Mouse (Mus musculus): ENCODE data around the gene Xpa.

The Xpa gene

DNA sequence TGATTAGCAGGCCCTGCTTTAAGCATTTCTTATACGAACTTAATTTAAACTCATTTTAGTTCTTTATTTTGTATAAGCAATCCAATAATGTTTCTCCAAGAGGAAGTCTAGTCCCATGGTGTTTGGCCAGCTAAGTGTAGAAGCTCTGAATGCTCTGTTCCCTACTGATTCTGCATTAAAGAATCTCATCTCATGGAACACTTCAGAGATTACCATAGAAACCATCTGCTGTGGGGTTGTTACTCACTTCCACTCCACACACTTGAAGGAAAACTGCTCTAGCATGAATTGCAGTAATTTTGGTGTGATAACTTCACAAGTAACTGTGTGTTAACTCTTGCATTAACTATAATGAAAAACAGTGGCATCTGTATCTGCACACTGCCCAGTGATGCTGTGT lies 49.2 kb downstream of the Xpa start:
- no peak for DNase-seq (ENCODE audit: low read depth, low spot score)

DNA sequence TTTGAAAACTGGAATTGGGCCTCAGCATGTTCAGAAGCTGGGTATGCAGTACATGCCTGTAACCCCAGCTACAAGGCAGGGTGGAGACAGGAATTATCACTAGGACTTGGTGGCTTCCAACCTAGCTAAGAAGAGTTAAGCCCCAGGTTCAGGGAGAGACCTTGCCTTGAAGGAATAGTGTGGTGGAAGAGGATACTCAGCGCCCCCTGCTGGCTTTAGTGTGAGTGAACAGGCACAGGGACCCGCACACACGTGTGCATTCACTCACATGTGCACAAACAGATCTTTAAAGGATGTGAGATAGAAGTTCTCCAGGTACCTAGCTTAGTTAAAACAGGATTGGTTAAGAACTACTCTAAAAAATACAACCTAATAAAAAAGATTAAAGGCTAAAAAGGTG lies 51.8 kb downstream of the Xpa start:
- DNase-seq (ENCODE audit: low read depth, low spot score), result peak; percentile 37

DNA sequence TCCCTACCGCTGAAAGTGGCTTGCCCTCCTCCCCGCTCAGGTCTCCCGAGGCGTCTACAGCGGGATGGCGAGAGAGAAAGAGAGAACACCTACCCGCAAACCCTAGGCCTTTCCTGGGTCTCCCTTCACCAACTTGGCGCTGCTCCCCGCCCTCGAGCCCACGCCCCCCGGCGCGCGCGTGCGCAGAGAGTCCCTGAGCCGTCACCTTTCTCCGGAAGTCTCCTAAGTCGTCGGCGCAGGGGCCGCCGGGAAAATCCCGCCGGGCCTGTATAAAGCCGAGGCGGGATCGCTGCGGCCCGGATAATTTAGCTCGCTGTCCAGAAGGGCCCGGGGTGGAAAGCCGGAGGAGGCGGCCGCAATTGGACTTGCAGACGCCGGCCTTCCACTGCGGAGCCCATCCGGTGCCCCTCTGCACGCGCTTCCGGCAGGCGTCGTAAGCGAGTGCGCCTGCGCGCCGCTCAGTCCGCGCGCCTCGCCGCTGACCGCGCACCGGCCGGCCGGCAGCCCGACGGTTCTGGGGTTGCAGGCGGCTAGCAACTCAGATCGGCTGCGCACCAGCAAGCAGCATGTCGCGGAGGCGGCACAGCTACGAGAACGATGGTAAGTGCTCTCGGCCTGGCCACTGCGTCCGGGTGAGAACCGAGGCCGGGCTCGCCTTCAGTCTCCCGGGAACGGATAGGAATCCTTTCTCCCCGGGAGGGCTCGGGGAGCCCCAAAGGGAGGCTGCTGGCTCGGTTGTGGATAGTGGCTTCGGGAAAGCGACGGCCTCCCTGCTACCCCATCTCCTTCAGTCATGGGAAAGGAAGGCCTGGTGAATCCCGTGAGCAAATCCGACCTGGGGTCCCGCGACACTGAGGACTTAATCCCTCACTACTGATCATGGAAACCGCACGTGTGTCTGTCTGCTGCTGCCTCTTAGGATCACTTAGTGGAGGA lies 57.6 kb downstream of the Xpa start, which contains the start of the genes Ncbp1 and Tstd2:
Gene Ncbp1, plus strand, starts transcription at position 327 of the 936 bp plus-strand sequence.
Gene Tstd2, minus strand, starts transcription at position 408 of the 936 bp plus-strand sequence.
- DNase-seq (ENCODE audit: low read depth, low spot score), result peak; percentile 96

DNA sequence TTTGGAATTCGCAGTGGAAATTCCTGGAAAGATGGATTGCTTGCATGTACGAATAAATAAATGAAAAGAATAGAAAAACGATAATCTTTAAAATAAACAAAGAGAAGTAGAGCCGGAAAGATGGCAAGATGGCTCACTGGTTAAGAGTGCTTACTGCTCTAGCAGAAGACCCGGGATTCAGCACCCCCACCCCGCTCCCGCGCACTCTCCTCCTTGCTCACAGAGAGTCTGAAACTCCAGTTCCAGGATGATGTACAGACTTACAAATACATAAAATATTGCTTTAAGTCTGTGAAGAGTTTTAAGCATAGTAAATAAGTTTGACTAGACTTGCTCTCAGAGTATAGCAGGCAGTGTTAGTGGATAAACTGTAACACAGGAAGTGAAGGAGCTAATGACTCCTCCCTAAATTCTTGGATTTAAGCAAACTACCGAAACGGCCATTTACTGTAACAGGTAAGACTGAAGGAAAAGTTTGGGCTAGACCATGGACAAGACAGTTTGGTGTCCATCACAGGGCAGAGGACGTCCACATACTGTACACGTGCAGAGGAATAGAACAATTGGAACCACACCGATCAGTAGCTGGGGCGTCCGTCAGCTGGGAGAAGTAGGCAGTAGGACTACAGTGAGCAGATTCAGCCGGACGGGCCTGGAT lies 58.4 kb downstream of the Xpa start:
- DNase-seq (ENCODE audit: low read depth, low spot score), result no peak

DNA sequence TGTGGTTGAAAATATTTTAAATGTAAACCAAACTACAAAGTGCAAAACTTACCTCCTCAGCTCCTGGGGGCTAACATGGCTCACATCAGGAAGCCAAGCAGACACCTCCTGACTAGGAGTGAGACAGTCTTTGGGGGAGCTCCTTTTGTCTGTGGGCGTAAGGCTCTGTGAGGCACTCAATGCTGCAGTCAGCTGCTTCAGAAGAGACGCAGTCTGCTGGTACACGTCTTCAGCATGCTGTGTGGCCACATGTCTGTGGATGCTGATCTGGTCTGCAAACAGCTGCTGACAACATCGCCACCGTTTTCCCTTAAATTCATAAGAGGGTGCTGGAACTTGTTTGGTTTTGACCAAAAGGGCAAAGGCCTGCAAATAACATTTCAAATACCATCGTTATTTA lies 64.3 kb downstream of the Xpa start:
- DNase-seq (ENCODE audit: low read depth, low spot score), result no peak

DNA sequence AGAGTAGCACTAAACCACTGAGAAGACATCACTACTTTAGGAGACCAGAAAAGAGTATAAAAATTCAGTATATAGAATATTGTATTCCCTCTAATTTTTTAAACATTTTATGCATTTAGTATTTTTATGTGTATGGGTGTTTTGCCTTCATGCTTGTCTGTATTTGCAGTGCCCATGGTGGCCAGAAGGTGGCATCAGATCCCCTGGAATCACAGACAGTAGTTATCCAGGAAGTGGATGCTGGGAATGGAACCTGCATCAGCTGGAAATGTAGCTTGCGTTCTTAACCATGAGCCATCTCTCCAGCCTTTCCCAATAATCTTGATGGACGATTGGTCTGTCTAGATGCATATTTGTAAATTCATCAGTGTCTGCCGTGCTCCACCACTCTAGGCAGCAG lies 65.9 kb downstream of the Xpa start:
- DNase-seq (ENCODE audit: low read depth, low spot score), result peak; percentile 62

DNA sequence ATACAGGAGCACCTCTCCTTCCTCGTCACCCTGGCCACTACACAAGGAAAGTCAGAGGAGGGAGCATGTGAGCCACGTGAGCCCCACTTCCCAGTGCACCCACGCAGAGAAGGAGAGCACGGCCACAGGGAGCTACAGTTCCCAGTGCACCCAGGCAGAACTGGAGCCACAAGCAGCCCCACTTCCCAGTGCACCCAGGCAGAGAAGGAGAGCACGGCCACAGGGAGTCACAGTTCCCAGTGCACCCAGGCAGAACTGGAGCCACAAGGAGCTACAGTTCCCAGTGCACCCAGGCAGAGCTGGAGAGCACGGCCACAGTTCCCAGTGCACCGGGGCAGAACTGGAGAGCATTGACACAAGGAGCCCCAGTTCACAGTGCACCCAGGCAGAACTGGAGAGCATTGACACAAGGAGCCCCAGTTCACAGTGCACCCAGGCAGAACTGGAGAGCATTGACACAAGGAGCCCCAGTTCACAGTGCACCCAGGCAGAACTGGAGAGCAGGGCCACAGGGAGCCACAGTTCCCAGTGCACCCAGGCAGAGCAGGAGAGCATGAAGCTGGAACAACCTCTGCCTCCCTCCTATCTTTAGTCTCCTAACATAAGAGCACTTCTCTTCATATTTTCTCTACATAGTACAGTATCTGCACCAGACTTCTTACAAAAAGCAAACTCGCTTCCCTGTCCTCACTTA lies 66.7 kb downstream of the Xpa start:
- DNase-seq (ENCODE audit: low read depth, low spot score), result no peak

DNA sequence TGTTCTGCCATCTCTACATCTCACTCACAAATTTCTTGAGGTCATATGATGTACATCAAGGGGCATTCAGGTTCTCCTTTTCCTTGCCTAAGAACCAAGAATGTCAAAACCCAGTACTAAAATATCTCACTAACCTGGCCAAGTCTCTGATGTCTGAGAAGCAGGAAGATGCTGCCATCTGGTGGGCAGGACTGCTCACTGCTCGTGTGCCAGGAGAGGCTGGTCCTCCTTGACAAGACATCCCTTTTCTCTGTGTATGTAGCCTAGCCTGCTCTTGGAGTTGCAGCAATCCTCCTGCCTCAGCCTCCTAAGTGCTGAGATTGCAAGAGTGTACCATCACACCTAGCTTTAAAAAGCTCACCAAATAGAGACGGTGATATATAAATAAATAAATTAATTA lies 69.6 kb downstream of the Xpa start:
- peak; percentile 65 for DNase-seq (ENCODE audit: low read depth, low spot score)

DNA sequence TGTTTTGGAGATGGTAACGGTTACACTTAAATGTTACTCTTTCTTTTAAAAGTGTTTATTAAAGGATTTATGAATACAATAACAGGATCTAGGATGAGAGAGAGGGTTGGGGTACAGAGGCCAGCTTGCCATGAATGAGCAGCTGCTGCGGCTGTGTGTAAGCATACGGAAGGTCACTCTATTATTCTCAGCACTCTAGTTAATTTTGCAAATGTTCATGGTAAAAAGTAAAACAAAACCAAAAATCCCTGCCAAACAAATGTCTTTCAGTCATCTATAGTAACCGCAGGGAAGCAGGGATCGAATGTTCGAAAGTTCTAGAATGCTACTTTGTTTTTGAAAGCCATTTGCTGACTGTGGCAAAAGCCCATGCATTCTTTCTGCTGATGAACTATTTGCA lies 72.8 kb downstream of the Xpa start:
- DNase-seq (ENCODE audit: low read depth, low spot score), result no peak

DNA sequence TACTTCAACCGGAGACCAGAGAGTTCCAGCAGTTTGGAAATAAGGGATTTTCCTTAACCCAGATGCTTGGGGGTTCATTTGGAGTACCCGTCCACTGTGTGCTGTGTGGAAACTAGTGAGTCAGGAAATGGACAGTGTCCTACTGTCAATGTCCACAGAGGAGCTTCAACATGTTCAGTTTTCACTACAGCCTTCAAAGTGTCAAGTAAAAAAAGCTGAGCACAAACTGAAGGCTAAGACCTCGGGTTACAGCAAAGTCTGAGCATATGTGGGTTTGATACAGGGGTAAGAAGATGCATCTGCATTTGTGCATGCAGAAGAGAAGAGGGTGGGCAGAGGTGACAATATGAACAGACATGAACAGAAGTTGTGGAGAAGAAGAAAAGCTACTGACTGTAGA lies 75.3 kb downstream of the Xpa start:
- no peak for DNase-seq (ENCODE audit: low read depth, low spot score)

DNA sequence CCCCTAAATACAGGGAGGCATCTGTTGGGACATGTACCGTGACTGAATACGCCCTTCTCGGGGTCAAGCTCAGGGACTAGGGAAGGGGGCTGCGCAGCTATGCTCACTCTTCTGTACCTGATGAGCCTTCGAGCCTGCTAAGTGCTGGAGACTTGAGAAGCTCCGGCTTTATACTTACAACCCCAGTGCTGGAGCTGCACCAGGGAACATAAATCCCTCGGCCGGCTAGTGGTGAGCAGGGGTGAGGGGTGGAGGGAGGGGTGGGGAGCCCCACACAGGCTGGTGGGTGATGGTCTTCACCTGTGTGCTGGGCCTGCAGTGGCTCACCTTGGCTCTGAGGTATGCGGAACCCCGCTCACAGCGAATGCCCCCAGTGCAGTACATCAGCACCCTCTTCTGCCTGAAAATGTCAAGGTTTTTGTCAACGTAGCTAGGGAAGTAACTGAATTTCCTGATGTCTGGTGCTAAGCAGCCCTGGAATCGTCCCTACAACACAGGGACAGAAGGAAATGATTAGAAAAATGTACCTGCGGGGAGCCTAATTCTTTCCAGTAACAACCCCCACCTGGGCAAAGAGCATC lies 76.5 kb downstream of the Xpa start:
- no peak for DNase-seq (ENCODE audit: low read depth, low spot score)

DNA sequence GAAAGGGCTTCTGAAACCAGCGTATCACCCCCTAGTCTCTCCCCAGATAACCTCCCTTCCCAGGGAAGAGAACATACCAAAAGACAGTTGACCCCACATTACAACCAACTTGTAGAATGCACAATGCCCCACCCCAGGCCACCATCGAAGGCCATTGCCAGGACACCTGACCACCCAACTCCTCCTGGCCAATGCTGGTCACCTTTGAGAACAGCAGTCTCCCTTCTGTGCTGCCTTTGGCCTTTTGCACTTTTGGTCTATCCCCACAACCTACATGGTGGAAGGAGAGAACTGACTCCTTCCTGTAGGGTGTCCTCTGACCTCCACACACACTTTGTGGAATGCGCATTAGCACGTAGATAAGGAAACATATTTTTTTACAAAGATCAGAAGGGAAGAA lies 78.6 kb downstream of the Xpa start:
- no peak for DNase-seq (ENCODE audit: low read depth, low spot score)

DNA sequence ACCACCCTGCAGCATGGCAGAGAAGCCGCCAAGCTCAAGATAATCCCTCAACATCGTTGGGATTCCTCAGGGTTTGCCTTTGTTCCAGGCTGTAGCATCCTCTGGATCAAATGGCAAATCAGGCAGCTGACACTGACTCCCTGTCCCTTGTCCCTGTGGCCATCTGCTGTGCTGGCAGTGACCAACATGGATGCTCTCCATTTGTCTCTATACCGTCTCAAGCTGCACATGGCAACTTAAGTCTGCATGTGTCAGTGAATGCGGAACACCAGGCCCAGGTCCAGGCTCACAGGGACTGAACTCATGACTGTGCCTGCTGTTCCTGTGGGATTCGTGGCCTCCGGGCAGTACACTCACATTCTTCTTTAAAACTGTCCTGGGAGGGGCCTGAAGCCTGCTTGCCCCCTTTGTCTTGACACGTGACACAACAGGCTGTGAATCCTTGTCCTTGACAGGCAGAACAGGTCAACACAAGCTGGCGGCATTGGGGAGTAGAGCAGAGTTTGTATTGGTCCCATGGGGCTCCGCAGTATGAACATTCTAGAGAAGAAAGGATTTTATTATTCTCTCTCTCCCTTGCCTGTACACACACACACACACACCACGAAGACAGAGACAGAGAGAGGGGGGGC lies 79.5 kb downstream of the Xpa start:
- DNase-seq (ENCODE audit: low read depth, low spot score), result no peak

DNA sequence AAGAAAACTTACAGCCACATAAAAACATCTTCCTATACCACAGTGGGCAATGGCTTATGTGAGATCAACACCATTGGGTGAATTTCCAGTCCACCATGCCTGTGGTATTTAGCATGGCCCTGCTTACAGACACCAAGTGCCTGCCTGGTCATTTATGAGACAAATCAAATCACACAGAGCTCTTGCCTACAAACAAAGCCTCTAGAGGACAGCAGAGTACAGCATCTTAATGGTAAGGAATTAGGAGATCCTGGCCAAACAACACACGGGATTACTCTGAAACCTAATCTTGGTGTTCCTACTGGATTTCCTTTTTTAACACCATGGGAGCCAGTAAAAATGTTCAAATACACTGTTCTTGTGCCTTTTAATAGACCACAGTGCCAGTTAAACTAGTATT lies 80.8 kb downstream of the Xpa start:
- no peak for DNase-seq (ENCODE audit: low read depth, low spot score)

DNA sequence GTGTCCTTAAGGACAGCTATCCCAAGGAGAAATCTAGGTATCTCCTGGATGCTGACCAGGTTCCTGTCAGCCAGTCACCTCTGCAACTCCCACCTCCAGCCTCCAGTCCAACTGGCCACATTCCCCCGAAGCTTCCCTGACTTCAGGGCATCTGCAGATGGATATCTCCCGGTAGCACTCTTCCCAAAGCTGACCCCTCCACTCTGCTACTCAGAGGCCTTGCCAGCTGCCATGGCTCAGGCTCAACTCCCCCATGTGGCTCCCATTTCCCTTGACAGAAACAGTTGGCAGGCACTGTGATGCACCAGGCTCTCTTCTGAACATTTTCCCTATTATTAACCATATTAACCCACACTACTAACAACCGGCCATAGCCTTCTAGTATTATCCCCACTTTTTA lies 84.8 kb downstream of the Xpa start:
- DNase-seq (ENCODE audit: low read depth, low spot score), result no peak

DNA sequence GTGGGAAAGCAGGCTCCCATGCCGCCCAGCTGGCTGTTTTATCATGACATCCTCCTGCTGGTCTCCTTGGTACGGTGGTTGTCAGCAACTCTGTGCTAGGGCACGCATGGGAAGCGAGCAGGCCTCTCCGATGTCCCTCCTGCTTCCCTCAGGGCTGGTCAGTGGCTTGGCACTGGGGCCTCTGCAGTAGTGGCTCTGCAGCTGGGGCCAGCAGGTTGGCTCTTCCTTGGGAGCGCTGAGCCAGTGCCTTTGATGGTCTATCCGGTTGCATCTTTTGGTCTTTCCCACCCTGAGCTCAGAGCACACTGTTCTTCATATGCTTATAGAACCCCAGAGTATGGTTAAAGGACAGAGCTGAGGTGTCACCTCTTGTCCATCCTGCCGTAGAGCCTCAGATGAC lies 86.0 kb downstream of the Xpa start:
- no peak for DNase-seq (ENCODE audit: low read depth, low spot score)

Data from CD4-positive helper T cell, adult 2 months (primary cell).